Mouse (Mus musculus) intestine, postnatal 0 days (tissue): ENCODE data around the gene Rps19bp1. TPM values are rescaled to one million over a fixed set of nuclear protein-coding genes. Genes with fewer than 3 reads are reported as not detected.

Source experiments
- ATAC-seq: fragments of 200-750 bp; cut with Nextera tagmentation; 2 replicates; pipeline ENCODE4 v1.8.0; 2017; ENCODE audit warnings: mild to moderate bottlenecking, moderate TSS enrichment, moderate library complexity
- H3K27ac ChIP-seq: fragments of 300-500 bp; sonication (generic); 2 replicates; pipeline ENCODE4 v1.5.1; 2014; ENCODE audit warnings: mild to moderate bottlenecking, low read depth, low read length, moderate library complexity
- H3K27me3 ChIP-seq: fragments of 300-500 bp; sonication (generic); replicated peaks from 2 replicates; pipeline ENCODE4 v1.6.1; 2014; ENCODE audit warnings: low read length, mixed read lengths; ENCODE audit not compliant: control insufficient read depth, insufficient read depth
- H3K36me3 ChIP-seq: fragments of 300-500 bp; sonication (generic); 2 replicates; pipeline ENCODE4 v1.6.1; 2014; ENCODE audit warnings: mild to moderate bottlenecking, moderate library complexity; ENCODE audit not compliant: control insufficient read depth, insufficient read depth
- H3K4me1 ChIP-seq: fragments of 300-500 bp; sonication (generic); replicated peaks from 2 replicates; pipeline ENCODE4 v1.6.1; 2014; ENCODE audit warnings: antibody characterized with exemption, low read length, mixed read lengths; ENCODE audit not compliant: control insufficient read depth, insufficient read depth
- H3K4me2 ChIP-seq: fragments of 300-500 bp; sonication (generic); replicated peaks from 2 replicates; pipeline ENCODE4 v1.6.1; 2014; ENCODE audit warnings: low read depth, mild to moderate bottlenecking, moderate library complexity
- H3K4me3 ChIP-seq: fragments of 300-500 bp; sonication (generic); 2 replicates; pipeline ENCODE4 v1.5.1; 2014; ENCODE audit warnings: low read depth, low read length
- H3K9ac ChIP-seq: fragments of 300-500 bp; sonication (generic); 2 replicates; pipeline ENCODE4 v1.6.1; 2014; ENCODE audit warnings: mild to moderate bottlenecking, low read depth, low read length
- H3K9me3 ChIP-seq: fragments of 300-500 bp; sonication (generic); 2 replicates; pipeline ENCODE4 v1.6.1; 2016; ENCODE audit warnings: mixed run types; ENCODE audit not compliant: control insufficient read depth
- CTCF ChIP-seq: sonication (generic); IDR thresholded peaks from 2 replicates; pipeline ENCODE4 v1.5.1; 2016; ENCODE audit warnings: low read depth, mild to moderate bottlenecking, control low read depth, antibody characterized with exemption, moderate library complexity
- WGBS: fragments of 180-500 bp; shearing (Covaris S2); extraction: QIAGEN DNeasy Blood & Tissue Kit; methylation state at CpG from one replicate; pipeline ENCODE4 v1.1.7; 2014; 5-methylcytosine and 5-hydroxymethylcytosine counted together
- polyA plus RNA-seq: library from polyadenylated mRNA; unstranded; fragments of >200 nt; fragmentation: Nextera tagmentation; extraction: Ambion mirVana; gene quantifications from 2 replicates; pipeline ENCODE4 v1.2.1, GENCODE M21; 2015

Rps19bp1 gene
- polyA plus RNA-seq, 1 experiment from 2014 or later = 48.4 TPM

- H3K4me1 ChIP-seq = peaks cover 8% of the 10 kb centered on the region
- peak overlapping the region; percentile 100 for H3K27ac ChIP-seq
- no peaks in the 10 kb centered on the region for H3K9me3 ChIP-seq
- no peak for ATAC-seq
- 47% methylated on average over 11 of the region's 11 CpGs for WGBS
- no peak for TF ChIP-seq CTCF
- no peaks in the 10 kb centered on the region for H3K27me3 ChIP-seq
- no peak overlapping the region for H3K4me3 ChIP-seq
- peak overlapping the region; percentile 96; the same call in 1 of the 2 replicates for H3K4me2 ChIP-seq
- H3K9ac ChIP-seq = no peak overlapping the region
- H3K36me3 ChIP-seq = peaks cover 26% of the 10 kb centered on the region
These were observed 5.6 kb downstream of the Rps19bp1 start for GRCm38 (mm10) chr15:80258240-80259170.

- Histone ChIP-seq H3K4me2 (peak overlapping the region; percentile 96), H3K27me3 (no peaks in the 10 kb centered on the region), H3K9me3 (no peaks in the 10 kb centered on the region), H3K36me3 (peaks cover 26% of the 10 kb centered on the region), H3K4me1 (peaks cover 12% of the 10 kb centered on the region), H3K4me3 (peak overlapping the region; percentile 100), H3K9ac (no peak overlapping the region; the same call in 1 of the 2 replicates), H3K27ac (peak overlapping the region; percentile 100)
- peak; percentile 28; the same call in 1 of the 2 replicates for TF ChIP-seq CTCF
- WGBS = 11% methylated on average over 4 of the region's 4 CpGs
- ATAC-seq = peak; percentile 3; the same call in 1 of the 2 replicates
These were observed 6.4 kb downstream of the Rps19bp1 start for GRCm38 (mm10) chr15:80257602-80258239.

- Histone ChIP-seq H3K9ac (peak overlapping the region; percentile 100; the same call in 1 of the 2 replicates), H3K4me3 (peak overlapping the region; percentile 100), H3K36me3 (peaks cover 27% of the 10 kb centered on the region), H3K9me3 (no peaks in the 10 kb centered on the region), H3K4me1 (peaks cover 12% of the 10 kb centered on the region), H3K4me2 (peak overlapping the region; percentile 96), H3K27me3 (no peaks in the 10 kb centered on the region), H3K27ac (peak overlapping the region; percentile 100)
- no peak for TF ChIP-seq CTCF
- 33% methylated on average over 12 of the region's 12 CpGs for WGBS
- ATAC-seq = no peak
These were observed 7.2 kb downstream of the Rps19bp1 start for GRCm38 (mm10) chr15:80256656-80257601.

- peaks cover 18% of the 10 kb centered on the region for H3K4me1 ChIP-seq
- 3% methylated on average over 16 of the region's 16 CpGs for WGBS
- no peak for ATAC-seq
- peak overlapping the region; percentile 96 for H3K4me2 ChIP-seq
- no peaks in the 10 kb centered on the region for H3K9me3 ChIP-seq
- peak overlapping the region; percentile 100 for H3K4me3 ChIP-seq
- H3K36me3 ChIP-seq = peaks cover 33% of the 10 kb centered on the region
- H3K27ac ChIP-seq = peak overlapping the region; percentile 100
- no peak for TF ChIP-seq CTCF
- peak overlapping the region; percentile 100 for H3K9ac ChIP-seq
- no peaks in the 10 kb centered on the region for H3K27me3 ChIP-seq
These were observed 7.9 kb downstream of the Rps19bp1 start for GRCm38 (mm10) chr15:80256242-80256641.

- peak; percentile 39 for ATAC-seq
These were observed 8.4 kb downstream of the Rps19bp1 start for GRCm38 (mm10) chr15:80255646-80256121.

More at GRCm38 (mm10) chr15:80255646-80256121, 8.4 kb downstream of the Rps19bp1 start:
- H3K27me3 ChIP-seq = no peaks in the 10 kb centered on the region
- peaks cover 37% of the 10 kb centered on the region for H3K36me3 ChIP-seq
- H3K27ac ChIP-seq = peak overlapping the region; percentile 100
- WGBS = under 1% methylated on average over 51 of the region's 51 CpGs
- peak overlapping the region; percentile 100 for H3K4me3 ChIP-seq
- 0 out of 2 replicates have a peak, but pooled peaks have one; percentile 2 for TF ChIP-seq CTCF
- H3K4me2 ChIP-seq = peak overlapping the region; percentile 96
- H3K4me1 ChIP-seq = peaks cover 21% of the 10 kb centered on the region
- H3K9me3 ChIP-seq = no peaks in the 10 kb centered on the region
- H3K9ac ChIP-seq = peak overlapping the region; percentile 100
